Mouse (Mus musculus): ENCODE data around the gene Nkapd1. TPM values are rescaled to one million over a fixed set of nuclear protein-coding genes. Genes with fewer than 3 reads are reported as not detected.

Gene Nkapd1
- polyA plus RNA-seq, 1 experiment = 4.0 TPM

DNA sequence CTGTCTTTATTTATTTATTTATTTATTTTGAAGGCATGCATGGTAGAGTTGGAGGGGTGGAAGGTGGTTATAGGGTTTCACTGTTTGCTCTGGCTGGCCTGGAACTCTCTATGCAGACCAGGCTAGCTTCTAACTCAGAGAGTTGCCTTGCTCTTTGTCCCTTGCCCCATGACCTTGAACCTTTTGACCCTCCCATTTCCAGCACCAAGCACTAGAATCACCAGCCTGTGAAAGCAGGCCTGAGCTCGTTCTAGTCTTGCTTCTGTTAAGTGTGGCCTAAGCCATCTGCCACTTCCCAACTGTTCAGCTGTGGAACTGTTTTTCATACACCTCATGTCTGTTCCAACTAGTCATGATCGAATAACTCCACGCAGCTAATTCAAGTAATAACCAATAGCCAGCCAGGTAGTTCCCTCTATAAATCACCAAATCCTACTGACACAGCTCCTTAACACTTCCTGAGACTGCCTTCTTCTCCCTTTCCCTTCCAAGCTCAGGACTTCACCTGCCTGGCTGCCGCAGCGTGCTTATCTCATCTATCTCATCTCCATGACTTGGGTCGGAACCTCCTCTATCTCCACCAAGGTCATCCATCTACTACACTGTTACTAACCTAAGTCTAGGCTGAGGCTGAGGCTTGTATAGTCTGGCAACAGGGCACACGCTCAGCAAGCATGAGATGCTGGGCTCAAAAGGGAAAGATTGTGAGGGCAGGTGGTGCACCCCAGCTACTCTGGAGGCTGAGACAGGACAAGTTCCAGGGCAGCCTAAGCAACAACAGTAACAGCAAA, 15.0 kb downstream of the Nkapd1 start:
- no peak overlapping the region for H3K4me3 ChIP-seq (ENCODE audit: extremely low read depth, insufficient read depth, insufficient read length)
- no peaks in the 10 kb centered on the region for H3K27me3 ChIP-seq (ENCODE audit: control insufficient read depth, insufficient read depth, low read length)
- H3K36me3 ChIP-seq (ENCODE audit: control insufficient read depth, insufficient read depth, low read length) = peaks cover 20% of the 10 kb centered on the region
- WGBS = 71% methylated on average over 7 of the region's 7 CpGs
- TF ChIP-seq POLR2A (IDR thresholded peaks at IDR 0.05; ENCODE audit: low read depth, low read length) (no peak), CTCF (IDR thresholded peaks at IDR 0.05; ENCODE audit: extremely low read depth, insufficient read depth, insufficient read length, insufficient replicate concordance) (no peak)
- H3K27ac ChIP-seq (ENCODE audit: insufficient read depth, low read length) = no peak overlapping the region
- peaks cover 5% of the 10 kb centered on the region for H3K4me1 ChIP-seq (ENCODE audit: control insufficient read depth, insufficient read depth, insufficient read length)
- no peak for DNase-seq (ENCODE audit: low read depth in 1 of 2, low spot score in 2 of 2)

DNA sequence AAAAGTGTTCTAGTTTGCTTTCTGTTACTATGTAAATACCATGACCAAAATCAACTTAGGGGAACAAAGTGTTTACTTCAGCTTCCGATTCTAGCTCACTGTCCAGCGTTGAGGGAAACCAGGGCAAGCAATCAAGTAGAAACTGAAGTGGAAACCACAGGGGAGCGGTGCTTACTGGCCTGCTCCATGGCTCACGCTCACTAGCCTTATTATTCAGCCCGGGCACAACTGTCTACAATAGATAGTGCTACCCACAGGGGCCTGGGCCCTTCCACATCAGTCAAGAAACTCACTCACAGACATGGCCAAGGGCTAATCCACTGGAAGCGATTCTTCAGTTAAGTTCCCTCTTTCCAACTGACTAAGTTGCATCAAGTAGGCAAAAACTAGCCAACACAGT, 15.7 kb downstream of the Nkapd1 start:
- Histone ChIP-seq H3K27me3 (ENCODE audit: control insufficient read depth, insufficient read depth, low read length) (no peaks in the 10 kb centered on the region), H3K36me3 (ENCODE audit: control insufficient read depth, insufficient read depth, low read length) (peaks cover 26% of the 10 kb centered on the region), H3K27ac (ENCODE audit: insufficient read depth, low read length) (no peak overlapping the region), H3K4me3 (ENCODE audit: extremely low read depth, insufficient read depth, insufficient read length) (no peak overlapping the region), H3K4me1 (ENCODE audit: control insufficient read depth, insufficient read depth, insufficient read length) (peaks cover 5% of the 10 kb centered on the region)
- no peak for DNase-seq (ENCODE audit: low read depth in 1 of 2, low spot score in 2 of 2)
- TF ChIP-seq CTCF (IDR thresholded peaks at IDR 0.05; ENCODE audit: extremely low read depth, insufficient read depth, insufficient read length, insufficient replicate concordance) = no peak
- TF ChIP-seq POLR2A (IDR thresholded peaks at IDR 0.05; ENCODE audit: low read depth, low read length) = no peak
- WGBS = 67% methylated on average over 6 of the region's 6 CpGs

DNA sequence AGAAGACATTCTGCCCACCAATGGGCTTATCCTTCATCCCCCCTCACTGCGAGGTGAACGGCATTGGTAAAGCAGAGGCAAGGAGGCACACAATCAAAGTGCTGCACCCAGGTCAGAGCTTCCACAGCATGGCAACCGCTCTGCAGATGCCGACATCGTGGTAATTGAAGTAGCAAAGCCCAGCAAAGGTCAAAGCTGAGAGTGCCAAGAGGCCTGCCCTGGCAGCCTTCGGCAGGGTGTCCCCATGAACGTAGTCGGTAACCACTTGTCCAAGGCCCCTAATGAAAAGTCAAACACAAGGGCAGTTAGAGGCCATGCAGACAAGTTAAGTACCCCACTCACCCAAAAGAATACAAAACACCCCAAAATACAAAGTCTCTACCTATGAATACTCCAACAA, 20.3 kb downstream of the Nkapd1 start:
- DNase-seq (ENCODE audit: low read depth in 1 of 2, low spot score in 2 of 2) = no peak
- Histone ChIP-seq H3K27me3 (ENCODE audit: control insufficient read depth, insufficient read depth, low read length) (no peaks in the 10 kb centered on the region), H3K4me3 (ENCODE audit: extremely low read depth, insufficient read depth, insufficient read length) (no peak overlapping the region), H3K36me3 (ENCODE audit: control insufficient read depth, insufficient read depth, low read length) (peaks cover 33% of the 10 kb centered on the region), H3K4me1 (ENCODE audit: control insufficient read depth, insufficient read depth, insufficient read length) (no peaks in the 10 kb centered on the region; the same call in 1 of the 2 replicates), H3K27ac (ENCODE audit: insufficient read depth, low read length) (no peak overlapping the region)
- 92% methylated on average over 8 of the region's 8 CpGs for WGBS
- TF ChIP-seq CTCF (IDR thresholded peaks at IDR 0.05; ENCODE audit: extremely low read depth, insufficient read depth, insufficient read length, insufficient replicate concordance) (no peak), POLR2A (IDR thresholded peaks at IDR 0.05; ENCODE audit: low read depth, low read length) (no peak)

DNA sequence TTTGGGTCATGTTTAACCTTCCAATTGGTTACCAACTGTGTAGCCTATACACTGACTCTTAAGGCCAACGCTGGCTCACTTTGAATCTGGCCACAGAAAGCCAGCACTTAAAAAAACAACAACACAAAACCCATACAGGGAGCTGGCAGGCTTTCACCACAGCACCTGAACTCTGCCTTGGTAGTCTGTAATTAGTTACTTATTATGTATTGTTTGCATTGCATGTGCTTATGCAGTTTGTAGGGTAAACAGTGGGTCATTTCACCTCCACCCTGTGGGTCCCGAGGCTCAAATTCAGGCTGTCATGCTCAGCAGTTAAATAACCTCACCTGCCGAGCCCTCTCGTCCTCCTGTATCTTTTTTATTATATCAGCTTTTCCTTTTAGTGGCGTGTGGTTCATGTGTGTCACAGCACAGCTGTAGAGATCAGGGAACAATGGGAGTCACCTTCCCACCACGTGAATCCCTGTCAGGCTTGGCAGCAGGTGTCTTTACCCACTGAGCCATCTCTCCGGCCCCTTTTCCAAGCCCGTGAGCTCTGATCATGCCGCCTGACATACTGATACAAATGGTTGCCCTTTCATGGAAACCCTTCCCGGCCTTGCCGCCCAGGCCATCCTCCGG, 22.4 kb downstream of the Nkapd1 start:
- Histone ChIP-seq H3K27ac (ENCODE audit: insufficient read depth, low read length) (no peak overlapping the region), H3K4me1 (ENCODE audit: control insufficient read depth, insufficient read depth, insufficient read length) (0 out of 2 replicates have a peak, but pooled peaks cover 2% of the 10 kb centered on the region), H3K36me3 (ENCODE audit: control insufficient read depth, insufficient read depth, low read length) (peaks cover 31% of the 10 kb centered on the region), H3K27me3 (ENCODE audit: control insufficient read depth, insufficient read depth, low read length) (no peaks in the 10 kb centered on the region), H3K4me3 (ENCODE audit: extremely low read depth, insufficient read depth, insufficient read length) (no peak overlapping the region)
- no peak for DNase-seq (ENCODE audit: low read depth in 1 of 2, low spot score in 2 of 2)
- 91% methylated on average over 12 of the region's 12 CpGs for WGBS
- no peak for TF ChIP-seq POLR2A (IDR thresholded peaks at IDR 0.05; ENCODE audit: low read depth, low read length)
- TF ChIP-seq CTCF (IDR thresholded peaks at IDR 0.05; ENCODE audit: extremely low read depth, insufficient read depth, insufficient read length, insufficient replicate concordance) = no peak

DNA sequence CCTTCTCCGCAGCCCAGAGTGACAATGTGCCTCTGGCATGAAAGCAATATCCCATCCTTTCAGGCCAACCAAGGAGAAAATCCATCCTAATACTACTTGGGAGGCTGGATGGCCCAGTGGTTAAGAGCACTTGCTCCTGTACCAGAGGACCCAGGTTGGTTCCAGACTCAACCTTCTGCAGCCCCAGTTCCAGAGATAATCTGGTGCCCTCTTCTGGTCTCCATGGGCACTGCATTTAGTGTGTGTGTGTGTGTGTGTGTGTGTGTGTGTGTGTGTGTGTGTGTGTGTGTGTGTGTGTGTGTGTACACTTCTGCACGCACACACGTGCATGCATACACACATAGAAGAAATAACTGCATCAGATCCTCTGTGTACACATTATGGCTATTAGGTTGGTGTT, 23.7 kb downstream of the Nkapd1 start:
- Histone ChIP-seq H3K27me3 (ENCODE audit: control insufficient read depth, insufficient read depth, low read length) (no peaks in the 10 kb centered on the region), H3K4me1 (ENCODE audit: control insufficient read depth, insufficient read depth, insufficient read length) (0 out of 2 replicates have a peak, but pooled peaks cover 2% of the 10 kb centered on the region), H3K36me3 (ENCODE audit: control insufficient read depth, insufficient read depth, low read length) (peaks cover 25% of the 10 kb centered on the region), H3K4me3 (ENCODE audit: extremely low read depth, insufficient read depth, insufficient read length) (no peak overlapping the region), H3K27ac (ENCODE audit: insufficient read depth, low read length) (no peak overlapping the region)
- TF ChIP-seq CTCF (IDR thresholded peaks at IDR 0.05; ENCODE audit: extremely low read depth, insufficient read depth, insufficient read length, insufficient replicate concordance) = no peak; the same call in 1 of the 2 replicates
- no peak for TF ChIP-seq POLR2A (IDR thresholded peaks at IDR 0.05; ENCODE audit: low read depth, low read length)
- peak; percentile 35 to 41 for DNase-seq (ENCODE audit: low read depth in 1 of 2, low spot score in 2 of 2)
- 85% methylated on average over 3 of the region's 3 CpGs for WGBS

DNA sequence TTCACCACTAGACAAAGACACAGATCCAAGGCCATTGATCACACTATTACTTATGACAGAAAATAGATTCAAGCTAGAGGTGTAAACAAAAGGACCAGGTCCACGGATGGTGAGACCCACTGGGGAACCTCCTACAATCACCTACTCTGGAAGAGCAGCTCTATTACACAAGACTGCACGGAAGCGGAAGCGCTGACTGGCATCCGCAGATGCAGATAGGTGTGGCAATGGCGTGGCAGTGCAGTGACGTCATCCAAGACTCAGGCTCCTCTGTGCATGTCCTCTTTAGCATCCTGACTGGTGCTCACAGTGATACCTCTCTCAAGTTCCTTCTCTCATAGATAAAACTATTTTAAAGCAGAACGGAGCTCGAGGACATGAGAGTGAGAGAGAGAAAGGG, 24.3 kb downstream of the Nkapd1 start:
- Histone ChIP-seq H3K36me3 (ENCODE audit: control insufficient read depth, insufficient read depth, low read length) (peaks cover 20% of the 10 kb centered on the region), H3K27ac (ENCODE audit: insufficient read depth, low read length) (no peak overlapping the region), H3K27me3 (ENCODE audit: control insufficient read depth, insufficient read depth, low read length) (no peaks in the 10 kb centered on the region), H3K4me3 (ENCODE audit: extremely low read depth, insufficient read depth, insufficient read length) (no peak overlapping the region), H3K4me1 (ENCODE audit: control insufficient read depth, insufficient read depth, insufficient read length) (0 out of 2 replicates have a peak, but pooled peaks cover 2% of the 10 kb centered on the region)
- TF ChIP-seq CTCF (IDR thresholded peaks at IDR 0.05; ENCODE audit: extremely low read depth, insufficient read depth, insufficient read length, insufficient replicate concordance) = no peak
- TF ChIP-seq POLR2A (IDR thresholded peaks at IDR 0.05; ENCODE audit: low read depth, low read length) = no peak
- 86% methylated on average over 9 of the region's 9 CpGs for WGBS
- DNase-seq (ENCODE audit: low read depth in 1 of 2, low spot score in 2 of 2) = no peak

All from spleen, adult 2 months (tissue).